Mouse (Mus musculus) neural tube, embryonic 11.5 days (tissue): ENCODE data around the gene Zswim4. TPM values are rescaled to one million over a fixed set of nuclear protein-coding genes. Genes with fewer than 3 reads are reported as not detected.

Experiments
- ATAC-seq: fragments of 200-750 bp; cut with Nextera tagmentation; 2 replicates; pipeline ENCODE4 v1.8.0; 2017; ENCODE audit warnings: moderate number of reproducible peaks, mild to moderate bottlenecking, moderate TSS enrichment, moderate library complexity; ENCODE audit not compliant: insufficient read depth, low FRiP score, low TSS enrichment
- DNase-seq: peaks from one replicate; pipeline ENCODE4 v3.0.0-alpha.2; 2015; ENCODE audit warnings: low spot score
- H3K27ac ChIP-seq: fragments of 300-500 bp; sonication (generic); 2 replicates; pipeline ENCODE4 v1.5.1; 2014; ENCODE audit warnings: low read depth, mild to moderate bottlenecking, low read length
- H3K27me3 ChIP-seq: fragments of 300-500 bp; sonication (generic); 2 replicates; pipeline ENCODE4 v1.6.1; 2014; ENCODE audit warnings: mild to moderate bottlenecking, low read length, mixed read lengths; ENCODE audit not compliant: control insufficient read depth, insufficient read depth
- H3K36me3 ChIP-seq: fragments of 300-500 bp; sonication (generic); 2 replicates; pipeline ENCODE4 v1.6.1; 2014; ENCODE audit warnings: mild to moderate bottlenecking, low read length, moderate library complexity, mixed read lengths; ENCODE audit not compliant: control insufficient read depth, insufficient read depth
- H3K4me1 ChIP-seq: fragments of 300-500 bp; sonication (generic); 2 replicates; pipeline ENCODE4 v1.6.1; 2014; ENCODE audit warnings: low read length, mixed read lengths; ENCODE audit not compliant: control insufficient read depth, insufficient read depth
- H3K4me2 ChIP-seq: fragments of 300-500 bp; sonication (generic); 2 replicates; pipeline ENCODE4 v1.6.1; 2014; ENCODE audit warnings: low read depth, mild to moderate bottlenecking, moderate library complexity
- H3K4me3 ChIP-seq: fragments of 300-500 bp; sonication (generic); 2 replicates; pipeline ENCODE4 v1.5.1; 2014; ENCODE audit warnings: low read depth, low read length
- H3K9ac ChIP-seq: fragments of 300-500 bp; sonication (generic); 2 replicates; pipeline ENCODE4 v1.6.1; 2014; ENCODE audit warnings: mild to moderate bottlenecking, low read length
- H3K9me3 ChIP-seq: fragments of 300-500 bp; sonication (generic); 2 replicates; pipeline ENCODE4 v1.6.1; 2016; ENCODE audit warnings: low read length; ENCODE audit not compliant: control insufficient read depth
- WGBS: fragments of 180-500 bp; shearing (Covaris S2); extraction: QIAGEN DNeasy Blood & Tissue Kit; methylation state at CpG from one replicate; pipeline ENCODE4 v1.1.7; 2014; 5-methylcytosine and 5-hydroxymethylcytosine counted together
- polyA plus RNA-seq: library from polyadenylated mRNA; unstranded; fragments of >200 nt; fragmentation: Nextera tagmentation; extraction: Ambion mirVana; gene quantifications from 2 replicates; pipeline ENCODE4 v1.2.1, GENCODE M21; 2014

The Zswim4 gene
- polyA plus RNA-seq, 1 experiment from 2014 or later = 35.5 TPM

- Histone ChIP-seq H3K27ac (no peak overlapping the region), H3K9ac (no peak overlapping the region), H3K27me3 (no peaks in the 10 kb centered on the region), H3K4me3 (no peak overlapping the region), H3K9me3 (no peaks in the 10 kb centered on the region), H3K4me2 (no peak overlapping the region), H3K36me3 (peaks cover 14% of the 10 kb centered on the region), H3K4me1 (peaks cover 5% of the 10 kb centered on the region; the same call in 1 of the 2 replicates)
- ATAC-seq = no peak
- no peak for DNase-seq
- 92% methylated on average over 4 of the region's 4 CpGs for WGBS
These were observed 24.2 kb upstream of the Zswim4 start for GRCm38 (mm10) chr8:84261098-84261497.

- H3K4me3 ChIP-seq = peak within 1 kb of the TSS; percentile 81
- peaks cover 9% of the 10 kb centered on the region; the same call in 1 of the 2 replicates for H3K4me1 ChIP-seq
- H3K9ac ChIP-seq = peak within 1 kb of the TSS; percentile 79
- DNase-seq = peak; percentile 94
- under 1% methylated on average over 64 of the region's 64 CpGs for WGBS
- H3K27me3 ChIP-seq = no peaks in the 10 kb centered on the region
- ATAC-seq = peak; percentile 90
- no peaks in the 10 kb centered on the region for H3K9me3 ChIP-seq
- H3K4me2 ChIP-seq = peak within 1 kb of the TSS; percentile 98
- H3K36me3 ChIP-seq = peaks cover 17% of the 10 kb centered on the region
- peak within 1 kb of the TSS; percentile 84 for H3K27ac ChIP-seq
These were observed 20.2 kb upstream of the Zswim4 start, which contains the start of gene Mri1 for GRCm38 (mm10) chr8:84256822-84257610. TSS of gene Mri1 (minus strand) at chr8:84257326.

GRCm38 (mm10) chr8:84256458-84256821 lies 19.6 kb upstream of the Zswim4 start:
- peaks cover 19% of the 10 kb centered on the region for H3K36me3 ChIP-seq
- DNase-seq = no peak
- ATAC-seq = peak; percentile 39

GRCm38 (mm10) chr8:84255858-84256257 lies 19.0 kb upstream of the Zswim4 start:
- peak overlapping the region; percentile 98 for H3K4me2 ChIP-seq
- H3K27ac ChIP-seq = no peak overlapping the region
- peaks cover 9% of the 10 kb centered on the region; the same call in 1 of the 2 replicates for H3K4me1 ChIP-seq
- peak overlapping the region; percentile 79 for H3K9ac ChIP-seq
- 88% methylated on average over 3 of the region's 3 CpGs for WGBS
- ATAC-seq (no peak), DNase-seq (no peak)
- peak overlapping the region; percentile 81; the same call in 1 of the 2 replicates for H3K4me3 ChIP-seq
- H3K27me3 ChIP-seq = no peaks in the 10 kb centered on the region
- peaks cover 22% of the 10 kb centered on the region; the same call in 1 of the 2 replicates for H3K36me3 ChIP-seq
- H3K9me3 ChIP-seq = no peaks in the 10 kb centered on the region

More at GRCm38 (mm10) chr8:84256458-84256821, 19.6 kb upstream of the Zswim4 start:
- H3K27me3 ChIP-seq = no peaks in the 10 kb centered on the region
- H3K9ac ChIP-seq = peak overlapping the region; percentile 79
- peak overlapping the region; percentile 84 for H3K27ac ChIP-seq
- peak overlapping the region; percentile 81 for H3K4me3 ChIP-seq
- WGBS = 15% methylated on average over 6 of the region's 6 CpGs
- peak overlapping the region; percentile 98 for H3K4me2 ChIP-seq
- H3K4me1 ChIP-seq = peaks cover 9% of the 10 kb centered on the region; the same call in 1 of the 2 replicates
- no peaks in the 10 kb centered on the region for H3K9me3 ChIP-seq

- Histone ChIP-seq H3K4me1 (no peaks in the 10 kb centered on the region), H3K27me3 (no peaks in the 10 kb centered on the region), H3K9ac (peak within 1 kb of the TSS; percentile 78), H3K4me3 (peak within 1 kb of the TSS; percentile 83), H3K27ac (no peak within 1 kb of the TSS), H3K9me3 (no peaks in the 10 kb centered on the region), H3K36me3 (peaks cover 22% of the 10 kb centered on the region), H3K4me2 (peak within 1 kb of the TSS; percentile 69)
- DNase-seq = peak; percentile 91
- ATAC-seq = peak; percentile 92
- WGBS = 4% methylated on average over 52 of the region's 52 CpGs
These were observed 12.7 kb upstream of the Zswim4 start, which contains the start of gene D8Ertd738e for GRCm38 (mm10) chr8:84249257-84250170. TSS of gene D8Ertd738e (minus strand) at chr8:84249719.

- no peak for DNase-seq
- 79% methylated on average over 2 of the region's 2 CpGs for WGBS
- H3K9ac ChIP-seq = no peak overlapping the region
These were observed 5.0 kb upstream of the Zswim4 start for GRCm38 (mm10) chr8:84241821-84242220.

GRCm38 (mm10) chr8:84241167-84241566 lies 4.3 kb upstream of the Zswim4 start:
- Histone ChIP-seq H3K27ac (no peak overlapping the region), H3K9me3 (no peaks in the 10 kb centered on the region), H3K27me3 (no peaks in the 10 kb centered on the region), H3K9ac (no peak overlapping the region), H3K4me2 (no peak overlapping the region), H3K36me3 (peaks cover 8% of the 10 kb centered on the region), H3K4me3 (no peak overlapping the region), H3K4me1 (no peaks in the 10 kb centered on the region)
- ATAC-seq = no peak
- 64% methylated on average over 6 of the region's 6 CpGs for WGBS
- no peak for DNase-seq

More at GRCm38 (mm10) chr8:84241821-84242220, 5.0 kb upstream of the Zswim4 start:
- Histone ChIP-seq H3K9me3 (no peaks in the 10 kb centered on the region), H3K27ac (no peak overlapping the region), H3K27me3 (no peaks in the 10 kb centered on the region), H3K4me1 (no peaks in the 10 kb centered on the region), H3K36me3 (peaks cover 10% of the 10 kb centered on the region), H3K4me3 (no peak overlapping the region), H3K4me2 (no peak overlapping the region)
- no peak for ATAC-seq

- Histone ChIP-seq H3K4me2 (peak overlapping the region; percentile 66), H3K9me3 (no peaks in the 10 kb centered on the region), H3K36me3 (peaks cover 6% of the 10 kb centered on the region), H3K9ac (peak overlapping the region; percentile 60), H3K4me3 (peak overlapping the region; percentile 40), H3K4me1 (peaks cover 5% of the 10 kb centered on the region), H3K27me3 (no peaks in the 10 kb centered on the region), H3K27ac (peak overlapping the region; percentile 14; the same call in 1 of the 2 replicates)
- ATAC-seq (0 out of 2 replicates have a peak, but pooled peaks have one; percentile 5), DNase-seq (no peak)
- 25% methylated on average over 19 of the region's 19 CpGs for WGBS
These were observed 831 bp upstream of the Zswim4 start for GRCm38 (mm10) chr8:84237542-84238229.
